Mouse (Mus musculus) lung, postnatal 0 days (tissue): ENCODE results near the gene Nav1.

Experiments
- CTCF ChIP-seq: IDR thresholded peaks from 2 replicates; pipeline ENCODE4 v1.5.1; 2016; ENCODE audit warnings: antibody characterized with exemption, mild to moderate bottlenecking
- EP300 ChIP-seq: IDR thresholded peaks from 2 replicates; pipeline ENCODE4 v1.6.1; 2016; ENCODE audit warnings: antibody characterized with exemption, mild to moderate bottlenecking, control low read depth

DNA sequence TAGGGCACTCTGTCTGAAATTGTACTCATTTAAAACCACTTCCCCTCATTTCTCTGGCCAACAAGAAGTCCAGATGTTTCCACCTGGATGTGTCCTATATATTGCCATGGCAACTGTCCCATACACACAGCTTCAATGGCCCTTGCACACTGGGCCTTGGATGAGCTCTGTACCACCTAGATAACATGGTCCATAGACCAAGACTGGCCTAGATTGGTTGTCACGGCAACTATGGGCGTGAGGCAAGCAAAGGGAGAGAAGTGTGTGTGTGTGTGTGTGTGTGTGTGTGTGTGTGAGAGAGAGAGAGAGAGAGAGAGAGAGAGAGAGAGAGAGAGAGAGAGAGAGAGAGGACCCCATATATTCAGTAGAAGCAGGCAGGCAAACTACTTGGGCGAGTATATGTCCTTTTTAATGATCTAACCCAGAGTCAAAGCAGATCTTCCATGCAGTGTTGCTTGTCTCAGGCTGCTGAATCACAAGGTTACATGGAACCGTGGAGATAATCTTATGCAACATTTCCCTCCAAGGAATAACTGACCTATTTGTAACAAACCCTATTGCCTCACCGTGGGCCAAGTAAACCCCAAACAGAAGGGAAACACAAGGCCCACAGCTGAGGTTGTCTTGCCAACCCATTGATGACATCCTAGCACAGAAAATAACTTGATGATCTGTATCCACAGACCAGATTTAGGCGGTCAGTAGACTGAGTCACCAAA is 13.4 kb downstream of the Nav1 start:
- TF ChIP-seq CTCF, result no peak
- TF ChIP-seq EP300, result no peak
